Mouse (Mus musculus): ENCODE measurements around the gene Lcn5. TPM values are rescaled to one million over a fixed set of nuclear protein-coding genes. Genes with fewer than 3 reads are reported as not detected.

Gene Lcn5
- polyA plus RNA-seq (2012; fragmentation: generic; extraction: Trizol): not detected
- long read RNA-seq, experiment 1: 0 reads
- long read RNA-seq, experiment 2: 0 reads

GRCm38 (mm10) chr2:25657652-25658051, at the start of gene Lcn5:
Gene Lcn5 (plus strand): TSS chr2:25657952.
- no peak within 1 kb of the TSS for H3K4me3 ChIP-seq (ENCODE audit: insufficient read depth, poor library complexity, severe bottlenecking)
- H3ac ChIP-seq (ENCODE audit: control insufficient read depth, insufficient read length, low read depth): no peak within 1 kb of the TSS
- TF ChIP-seq USF1 (IDR thresholded peaks at IDR 0.05; ENCODE audit: low read depth) (no peak), MAX (IDR thresholded peaks at IDR 0.05) (no peak), MYOG (IDR thresholded peaks at IDR 0.05; ENCODE audit: control insufficient read depth, extremely low read depth, insufficient read length) (no peak), CTCF (IDR thresholded peaks at IDR 0.05; ENCODE audit: control insufficient read depth, insufficient read depth, insufficient read length) (no peak), FOSL1 (IDR thresholded peaks at IDR 0.05; ENCODE audit: insufficient read depth, low read length, poor library complexity, severe bottlenecking) (no peak), MYOD1 (IDR thresholded peaks at IDR 0.05; ENCODE audit: control insufficient read depth, insufficient read length, low read depth) (no peak), CEBPB (IDR thresholded peaks at IDR 0.05; ENCODE audit: low read depth) (no peak)
- no peaks in the 10 kb centered on the region for H3K79me2 ChIP-seq (ENCODE audit: control insufficient read depth, insufficient read depth)
- peaks cover 31% of the 10 kb centered on the region for H3K27me3 ChIP-seq (ENCODE audit: control insufficient read depth, insufficient read depth, insufficient read length)
- H3K36me3 ChIP-seq (ENCODE audit: control insufficient read depth, insufficient read depth): no peaks in the 10 kb centered on the region
- H3K79me3 ChIP-seq (ENCODE audit: low read depth): no peaks in the 10 kb centered on the region

GRCm38 (mm10) chr2:25608671-25609070, 49.1 kb upstream of the Lcn5 start:
- Histone ChIP-seq H3K79me3 (ENCODE audit: low read depth) (peaks cover 36% of the 10 kb centered on the region), H3ac (ENCODE audit: control insufficient read depth, insufficient read length, low read depth) (no peak overlapping the region), H3K27me3 (ENCODE audit: control insufficient read depth, insufficient read depth, insufficient read length) (peaks cover 6% of the 10 kb centered on the region), H3K36me3 (ENCODE audit: control insufficient read depth, insufficient read depth) (peaks cover 6% of the 10 kb centered on the region), H3K4me3 (ENCODE audit: insufficient read depth, poor library complexity, severe bottlenecking) (no peak overlapping the region), H3K79me2 (ENCODE audit: control insufficient read depth, insufficient read depth) (peaks cover 46% of the 10 kb centered on the region)
- no peak for TF ChIP-seq MYOD1 (IDR thresholded peaks at IDR 0.05; ENCODE audit: control insufficient read depth, insufficient read length, low read depth)
- TF ChIP-seq MAX (IDR thresholded peaks at IDR 0.05): no peak
- TF ChIP-seq FOSL1 (IDR thresholded peaks at IDR 0.05; ENCODE audit: insufficient read depth, low read length, poor library complexity, severe bottlenecking): no peak
- no peak for TF ChIP-seq CEBPB (IDR thresholded peaks at IDR 0.05; ENCODE audit: low read depth)
- TF ChIP-seq USF1 (IDR thresholded peaks at IDR 0.05; ENCODE audit: low read depth): no peak

- H3ac ChIP-seq (ENCODE audit: control insufficient read depth, insufficient read length, low read depth): no peak overlapping the region
- H3K4me3 ChIP-seq (ENCODE audit: insufficient read depth, poor library complexity, severe bottlenecking): no peak overlapping the region
- H3K27me3 ChIP-seq (ENCODE audit: control insufficient read depth, insufficient read depth, insufficient read length): peaks cover 38% of the 10 kb centered on the region
- no peaks in the 10 kb centered on the region for H3K79me3 ChIP-seq (ENCODE audit: low read depth)
- TF ChIP-seq MYOD1 (IDR thresholded peaks at IDR 0.05; ENCODE audit: control insufficient read depth, insufficient read length, low read depth) (no peak), MYOG (IDR thresholded peaks at IDR 0.05; ENCODE audit: control insufficient read depth, extremely low read depth, insufficient read length) (no peak), CTCF (IDR thresholded peaks at IDR 0.05; ENCODE audit: control insufficient read depth, insufficient read depth, insufficient read length) (no peak), FOSL1 (IDR thresholded peaks at IDR 0.05; ENCODE audit: insufficient read depth, low read length, poor library complexity, severe bottlenecking) (no peak), CEBPB (IDR thresholded peaks at IDR 0.05; ENCODE audit: low read depth) (no peak), MAX (IDR thresholded peaks at IDR 0.05) (no peak), USF1 (IDR thresholded peaks at IDR 0.05; ENCODE audit: low read depth) (no peak)
- no peaks in the 10 kb centered on the region for H3K79me2 ChIP-seq (ENCODE audit: control insufficient read depth, insufficient read depth)
- no peaks in the 10 kb centered on the region for H3K36me3 ChIP-seq (ENCODE audit: control insufficient read depth, insufficient read depth)
Measured at GRCm38 (mm10) chr2:25616398-25616797, 41.4 kb upstream of the Lcn5 start.

- H3K27me3 ChIP-seq (ENCODE audit: control insufficient read depth, insufficient read depth, insufficient read length): peaks cover 38% of the 10 kb centered on the region
- no peak within 1 kb of the TSS for H3K4me3 ChIP-seq (ENCODE audit: insufficient read depth, poor library complexity, severe bottlenecking)
- H3K36me3 ChIP-seq (ENCODE audit: control insufficient read depth, insufficient read depth): no peaks in the 10 kb centered on the region
- no peak for TF ChIP-seq CTCF (IDR thresholded peaks at IDR 0.05; ENCODE audit: control insufficient read depth, insufficient read depth, insufficient read length)
- no peak for TF ChIP-seq USF1 (IDR thresholded peaks at IDR 0.05; ENCODE audit: low read depth)
- TF ChIP-seq FOSL1 (IDR thresholded peaks at IDR 0.05; ENCODE audit: insufficient read depth, low read length, poor library complexity, severe bottlenecking): no peak
- no peak for TF ChIP-seq MYOG (IDR thresholded peaks at IDR 0.05; ENCODE audit: control insufficient read depth, extremely low read depth, insufficient read length)
- TF ChIP-seq MAX (IDR thresholded peaks at IDR 0.05): no peak
- TF ChIP-seq CEBPB (IDR thresholded peaks at IDR 0.05; ENCODE audit: low read depth): no peak
- H3K79me3 ChIP-seq (ENCODE audit: low read depth): no peaks in the 10 kb centered on the region
- no peaks in the 10 kb centered on the region for H3K79me2 ChIP-seq (ENCODE audit: control insufficient read depth, insufficient read depth)
- no peak within 1 kb of the TSS for H3ac ChIP-seq (ENCODE audit: control insufficient read depth, insufficient read length, low read depth)
Measured at GRCm38 (mm10) chr2:25617578-25617977, 40.2 kb upstream of the Lcn5 start, which contains the start of gene Ccdc183. Gene Ccdc183 (minus strand): TSS chr2:25617678.

GRCm38 (mm10) chr2:25620386-25620785, 37.4 kb upstream of the Lcn5 start:
- H3K27me3 ChIP-seq (ENCODE audit: control insufficient read depth, insufficient read depth, insufficient read length): peaks cover 42% of the 10 kb centered on the region
- H3K36me3 ChIP-seq (ENCODE audit: control insufficient read depth, insufficient read depth): no peaks in the 10 kb centered on the region
- no peaks in the 10 kb centered on the region for H3K79me2 ChIP-seq (ENCODE audit: control insufficient read depth, insufficient read depth)
- H3K4me3 ChIP-seq (ENCODE audit: insufficient read depth, poor library complexity, severe bottlenecking): no peak overlapping the region
- no peaks in the 10 kb centered on the region for H3K79me3 ChIP-seq (ENCODE audit: low read depth)
- no peak for TF ChIP-seq CTCF (IDR thresholded peaks at IDR 0.05; ENCODE audit: control insufficient read depth, insufficient read depth, insufficient read length)
- no peak for TF ChIP-seq CEBPB (IDR thresholded peaks at IDR 0.05; ENCODE audit: low read depth)
- no peak for TF ChIP-seq MAX (IDR thresholded peaks at IDR 0.05)
- no peak overlapping the region for H3ac ChIP-seq (ENCODE audit: control insufficient read depth, insufficient read length, low read depth)

- Histone ChIP-seq H3K4me3 (ENCODE audit: insufficient read depth, poor library complexity, severe bottlenecking) (no peak overlapping the region), H3ac (ENCODE audit: control insufficient read depth, insufficient read length, low read depth) (no peak overlapping the region), H3K79me2 (ENCODE audit: control insufficient read depth, insufficient read depth) (no peaks in the 10 kb centered on the region), H3K36me3 (ENCODE audit: control insufficient read depth, insufficient read depth) (no peaks in the 10 kb centered on the region), H3K79me3 (ENCODE audit: low read depth) (no peaks in the 10 kb centered on the region), H3K27me3 (ENCODE audit: control insufficient read depth, insufficient read depth, insufficient read length) (peaks cover 39% of the 10 kb centered on the region)
- TF ChIP-seq FOSL1 (IDR thresholded peaks at IDR 0.05; ENCODE audit: insufficient read depth, low read length, poor library complexity, severe bottlenecking): no peak
- TF ChIP-seq USF1 (IDR thresholded peaks at IDR 0.05; ENCODE audit: low read depth): no peak
- TF ChIP-seq CTCF (IDR thresholded peaks at IDR 0.05; ENCODE audit: control insufficient read depth, insufficient read depth, insufficient read length): no peak
- no peak for TF ChIP-seq CEBPB (IDR thresholded peaks at IDR 0.05; ENCODE audit: low read depth)
- no peak for TF ChIP-seq MYOG (IDR thresholded peaks at IDR 0.05; ENCODE audit: control insufficient read depth, extremely low read depth, insufficient read length)
- no peak for TF ChIP-seq MAX (IDR thresholded peaks at IDR 0.05)
- TF ChIP-seq MYOD1 (IDR thresholded peaks at IDR 0.05; ENCODE audit: control insufficient read depth, insufficient read length, low read depth): no peak
Measured at GRCm38 (mm10) chr2:25620852-25621228, 36.9 kb upstream of the Lcn5 start.
